In the genomic region with DNA sequence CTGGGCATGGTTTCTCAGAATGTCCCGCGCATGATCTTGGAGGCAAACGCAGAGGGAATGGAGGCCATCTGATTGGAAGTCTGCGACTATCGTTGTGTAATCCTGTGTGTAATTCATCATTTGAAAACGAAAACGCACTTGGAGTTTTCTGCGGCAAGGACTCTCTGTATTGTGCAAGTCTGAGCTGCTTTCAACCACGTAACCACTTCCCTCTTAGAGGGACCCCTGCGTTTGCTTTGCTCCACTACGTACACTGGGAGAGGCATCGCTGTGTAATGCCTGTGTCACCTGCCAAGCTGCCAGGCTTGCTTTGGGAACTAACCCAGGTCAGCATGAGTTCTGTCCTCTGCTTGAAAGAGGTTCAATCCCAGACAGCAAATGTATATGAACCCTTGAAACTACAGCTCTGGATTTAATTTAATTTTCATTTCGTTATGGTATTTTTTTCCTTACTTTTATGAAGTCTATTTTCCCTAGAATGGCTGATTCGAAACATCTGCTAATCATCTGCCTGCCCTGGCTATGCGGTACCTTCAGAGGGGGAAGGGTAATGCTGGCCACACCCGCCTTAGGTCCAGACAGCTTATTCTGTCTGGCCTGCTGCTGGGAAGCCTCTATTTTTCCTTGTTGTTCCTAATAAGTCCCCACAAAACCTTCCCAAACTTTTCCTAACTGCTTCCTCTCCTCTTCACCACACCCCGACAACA, we compare ENCODE assay signal across 8 mouse cellular contexts.
DNase-seq lines count a peak whose midpoint lies in the region; ATAC-seq lines count a peak whose summit lies in the region.

No protein-coding gene starts in this region.

- no peaks in the 10 kb centered on the region for H3K4me1 ChIP-seq in hindbrain, embryonic 11.5 days (replicated peaks; ENCODE audit: control insufficient read depth, insufficient read depth, low read length)
- H3K4me1 ChIP-seq in hindbrain, embryonic 12.5 days: no peaks in the 10 kb centered on the region
- 0 out of 2 replicates have a peak, but pooled peaks cover 6% of the 10 kb centered on the region for H3K4me1 ChIP-seq in embryonic facial prominence, embryonic 15.5 days
- H3K4me1 ChIP-seq in liver, embryonic 15.5 days (replicated peaks): peaks cover 6% of the 10 kb centered on the region; the same call in 1 of the 2 replicates

- no peak overlapping the region for H3K4me3 ChIP-seq in hindbrain, embryonic 11.5 days (ENCODE audit: low read depth, low read length)
- H3K4me3 ChIP-seq in hindbrain, embryonic 12.5 days: no peak overlapping the region
- peak overlapping the region; percentile 34 for H3K4me3 ChIP-seq in embryonic facial prominence, embryonic 15.5 days (replicated peaks)
- 0 out of 2 replicates have a peak overlapping the region, but pooled peaks have one; percentile 14 for H3K4me3 ChIP-seq in liver, embryonic 15.5 days (replicated peaks)

- no peaks in the 10 kb centered on the region for H3K36me3 ChIP-seq in hindbrain, embryonic 11.5 days (ENCODE audit: control insufficient read depth, insufficient read depth, low read length)
- no peaks in the 10 kb centered on the region for H3K36me3 ChIP-seq in hindbrain, embryonic 12.5 days
- H3K36me3 ChIP-seq in embryonic facial prominence, embryonic 15.5 days: no peaks in the 10 kb centered on the region
- no peaks in the 10 kb centered on the region for H3K36me3 ChIP-seq in liver, embryonic 15.5 days (replicated peaks)

- H3K27me3 ChIP-seq in hindbrain, embryonic 11.5 days (ENCODE audit: control insufficient read depth, insufficient read depth, low read length): no peaks in the 10 kb centered on the region
- H3K27me3 ChIP-seq in hindbrain, embryonic 12.5 days: no peaks in the 10 kb centered on the region
- no peaks in the 10 kb centered on the region for H3K27me3 ChIP-seq in embryonic facial prominence, embryonic 15.5 days
- H3K27me3 ChIP-seq in liver, embryonic 15.5 days: no peaks in the 10 kb centered on the region

- H3K27ac ChIP-seq in hindbrain, embryonic 11.5 days (ENCODE audit: low read depth, low read length): no peak overlapping the region
- H3K27ac ChIP-seq in hindbrain, embryonic 12.5 days: no peak overlapping the region
- H3K27ac ChIP-seq in embryonic facial prominence, embryonic 15.5 days (replicated peaks): peak overlapping the region; percentile 78
- H3K27ac ChIP-seq in liver, embryonic 15.5 days (replicated peaks): peak overlapping the region; percentile 38; the same call in 1 of the 2 replicates

- no peak for ATAC-seq in hindbrain, embryonic 11.5 days (ENCODE audit: low FRiP score)
- no peak for ATAC-seq in hindbrain, embryonic 12.5 days (ENCODE audit: low FRiP score)
- peak; percentile 73 for ATAC-seq in embryonic facial prominence, embryonic 15.5 days (ENCODE audit: insufficient number of reproducible peaks, low FRiP score, low TSS enrichment, low read depth)
- ATAC-seq in liver, embryonic 15.5 days (ENCODE audit: insufficient read depth): peak; percentile 75

- H3K9me3 ChIP-seq in hindbrain, embryonic 11.5 days (ENCODE audit: control insufficient read depth, low read length): no peaks in the 10 kb centered on the region
- no peaks in the 10 kb centered on the region for H3K9me3 ChIP-seq in hindbrain, embryonic 12.5 days (replicated peaks)
- H3K9me3 ChIP-seq in embryonic facial prominence, embryonic 15.5 days (replicated peaks): no peaks in the 10 kb centered on the region
- no peaks in the 10 kb centered on the region for H3K9me3 ChIP-seq in liver, embryonic 15.5 days (replicated peaks)

- peak; percentile 2 for DNase-seq in hindbrain, embryonic 11.5 days (ENCODE audit: low spot score)
- peak; percentile 92 for DNase-seq in NIH3T3 (ENCODE audit: low read depth)
- DNase-seq in skeletal muscle tissue, adult 2 months (ENCODE audit: low read depth, low spot score): peak; percentile 54
- no peak for DNase-seq in left cerebral cortex, adult 8-10 months (ENCODE audit: low spot score in 2 of 2)
- DNase-seq in right cerebral cortex, postnatal 14 days: no peak

- 71% methylated on average over 17 of the region's 17 CpGs for whole genome bisulfite sequencing in hindbrain, embryonic 11.5 days
- 73% methylated on average over 17 of the region's 17 CpGs for WGBS in hindbrain, embryonic 12.5 days
- WGBS in embryonic facial prominence, embryonic 15.5 days: 28% methylated on average over 17 of the region's 17 CpGs
- WGBS in liver, embryonic 15.5 days (ENCODE audit: insufficient replicate concordance): 17% methylated on average over 17 of the region's 17 CpGs

- no peak overlapping the region for H3K4me2 ChIP-seq in hindbrain, embryonic 11.5 days (replicated peaks; ENCODE audit: low read depth, low read length)
- H3K4me2 ChIP-seq in hindbrain, embryonic 12.5 days (replicated peaks): no peak overlapping the region
- H3K4me2 ChIP-seq in embryonic facial prominence, embryonic 15.5 days (replicated peaks): peak overlapping the region; percentile 44
- H3K4me2 ChIP-seq in liver, embryonic 15.5 days: peak overlapping the region; percentile 41

- H3K9ac ChIP-seq in hindbrain, embryonic 11.5 days (ENCODE audit: low read depth, low read length): no peak overlapping the region
- no peak overlapping the region for H3K9ac ChIP-seq in hindbrain, embryonic 12.5 days
- H3K9ac ChIP-seq in embryonic facial prominence, embryonic 15.5 days: no peak overlapping the region
- no peak overlapping the region for H3K9ac ChIP-seq in liver, embryonic 15.5 days

Comparison
In these comparisons a context has a peak if more than half of its experiments do, and no peak if none do; other contexts are left out.
1. ATAC-seq: peak in embryonic facial prominence, embryonic 15.5 days (single experiment) and liver, embryonic 15.5 days (single experiment); none in hindbrain, embryonic 11.5 days (single experiment) and hindbrain, embryonic 12.5 days (single experiment).
2. DNase-seq: peak in hindbrain, embryonic 11.5 days (single experiment), NIH3T3 (single experiment) and skeletal muscle tissue, adult 2 months (single experiment); none in left cerebral cortex, adult 8-10 months (0 of 2) and right cerebral cortex, postnatal 14 days (single experiment).
3. H3K27ac ChIP-seq: peak in embryonic facial prominence, embryonic 15.5 days (single experiment) and liver, embryonic 15.5 days (single experiment); none in hindbrain, embryonic 11.5 days (single experiment) and hindbrain, embryonic 12.5 days (single experiment).
4. H3K4me2 ChIP-seq: peak in embryonic facial prominence, embryonic 15.5 days (single experiment) and liver, embryonic 15.5 days (single experiment); none in hindbrain, embryonic 11.5 days (single experiment) and hindbrain, embryonic 12.5 days (single experiment).
5. H3K4me3 ChIP-seq: peak in embryonic facial prominence, embryonic 15.5 days (single experiment) and liver, embryonic 15.5 days (single experiment); none in hindbrain, embryonic 11.5 days (single experiment) and hindbrain, embryonic 12.5 days (single experiment).